Mouse (Mus musculus) kidney, adult 2 months (tissue): ENCODE measurements around the gene Cstad.

Source experiments
- CTCF ChIP-seq: fragments of 200-500 bp; conservative IDR thresholded peaks from 2 replicates; pipeline ENCODE4 v1.5.1; 2011; ENCODE audit warnings: low read depth, mild to moderate bottlenecking, control low read depth, low read length, moderate library complexity, mixed read lengths; ENCODE audit not compliant: insufficient read depth, insufficient read length
- POLR2A ChIP-seq: fragments of 200-500 bp; IDR thresholded peaks from one replicate; pipeline ENCODE4 v1.6.1; 2011; ENCODE audit warnings: low read depth, low read length, control low read depth

GRCm38 (mm10) chr2:30556495-30556894, 38.3 kb upstream of the Cstad start:
- TF ChIP-seq CTCF = no peak
- TF ChIP-seq POLR2A = no peak
